Mouse (Mus musculus) frontal cortex, postnatal 10 days (tissue): ENCODE data around the gene Olfr204.
"Not testable (repeated sequence)": the region's sequence is repeated elsewhere in the genome, so short reads cannot be mapped to it uniquely, and the experiment has no call there.

Experiments used
- DNase-seq, 2 experiments: peaks; one replicate each; pipeline ENCODE4 v3.0.0; 2022; ENCODE audit warnings: low spot score in 2 of 2, mixed read lengths in 1 of 2

Olfr204 gene

GRCm38 (mm10) chr16:59318148-59318547, at the start of gene Olfr204:
Olfr204 (minus strand) TSS chr16:59318248.
- no peak for DNase-seq

DNA sequence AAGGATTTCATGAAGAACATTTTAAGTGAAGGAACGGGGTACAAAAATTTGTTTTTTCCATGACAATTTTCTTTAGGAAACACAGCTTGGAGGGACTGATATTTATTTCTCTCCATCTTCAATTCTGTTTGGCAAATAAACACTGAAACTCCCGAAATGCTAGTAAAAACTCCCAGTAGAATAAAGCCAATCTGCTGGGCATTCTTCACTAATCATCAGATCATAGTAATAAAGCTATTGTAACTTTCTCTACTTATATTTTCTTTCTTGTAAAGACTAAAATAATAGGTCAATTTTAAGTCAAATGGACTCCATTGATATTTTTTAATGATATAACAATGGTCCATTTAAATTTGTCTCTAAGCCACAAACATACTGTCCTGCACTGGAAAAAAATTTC, 45.8 kb upstream of the Olfr204 start, which contains the start of gene Olfr209:
TSS of gene Olfr209 (minus strand) at position 101 of the 400 bp plus-strand sequence.
- no peak for DNase-seq

- DNase-seq = no peak
Observed at GRCm38 (mm10) chr16:59349146-59349545, 31.1 kb upstream of the Olfr204 start, which contains the start of gene Olfr206. Olfr206 (minus strand) TSS chr16:59349246.

GRCm38 (mm10) chr16:59331038-59331437, 13.0 kb upstream of the Olfr204 start, which contains the start of gene Olfr205:
Olfr205 (minus strand) TSS chr16:59331138.
- no peak for DNase-seq

DNA sequence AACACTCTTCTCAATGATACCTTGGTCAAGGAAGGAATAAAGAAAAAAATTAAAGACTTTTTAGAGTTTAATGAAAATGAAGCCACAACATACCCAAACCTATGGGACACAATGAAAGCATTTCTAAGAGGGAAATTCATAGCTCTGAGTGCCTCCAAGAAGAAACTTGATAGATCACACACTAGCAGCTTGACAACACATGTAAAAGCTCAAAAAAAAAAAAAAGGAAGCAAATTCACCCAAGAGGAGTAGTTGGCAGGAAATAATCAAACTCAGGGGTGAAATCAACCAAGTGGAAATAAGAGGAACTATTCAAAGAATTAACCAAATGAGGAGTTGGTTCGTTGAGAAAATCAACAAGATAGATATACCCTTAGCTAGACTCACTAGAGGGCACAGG, 5.2 kb upstream of the Olfr204 start:
- not testable (repeated sequence) for DNase-seq

GRCm38 (mm10) chr16:59298581-59298980, 19.5 kb downstream of the Olfr204 start, which contains the start of gene Olfr203:
Olfr203 (plus strand) TSS chr16:59298881.
- DNase-seq = no peak

DNA sequence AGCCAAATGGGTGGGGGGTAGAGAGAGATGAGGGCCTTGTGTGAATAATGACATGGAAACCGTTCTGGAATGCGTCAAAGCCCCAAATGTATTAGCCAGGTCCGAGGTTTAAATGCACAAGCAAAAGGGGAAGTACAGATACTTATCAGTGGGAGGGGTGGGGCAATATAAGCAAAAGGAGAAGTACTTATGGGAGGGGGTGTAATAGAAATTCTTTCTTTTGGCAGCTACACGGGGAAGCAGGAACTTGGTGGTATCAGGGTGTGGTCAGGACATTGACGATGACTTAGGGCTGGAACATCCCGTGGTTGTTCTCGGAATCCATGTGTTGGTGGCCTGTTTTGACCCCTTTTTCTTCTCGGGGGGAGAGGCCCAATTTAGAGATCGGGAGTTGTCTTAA, 30.5 kb downstream of the Olfr204 start:
- not testable (repeated sequence) for DNase-seq

- no peak for DNase-seq
Observed at GRCm38 (mm10) chr16:59286693-59287092, 31.4 kb downstream of the Olfr204 start, which contains the start of gene Olfr202. Olfr202 (minus strand) TSS chr16:59286793.

DNA sequence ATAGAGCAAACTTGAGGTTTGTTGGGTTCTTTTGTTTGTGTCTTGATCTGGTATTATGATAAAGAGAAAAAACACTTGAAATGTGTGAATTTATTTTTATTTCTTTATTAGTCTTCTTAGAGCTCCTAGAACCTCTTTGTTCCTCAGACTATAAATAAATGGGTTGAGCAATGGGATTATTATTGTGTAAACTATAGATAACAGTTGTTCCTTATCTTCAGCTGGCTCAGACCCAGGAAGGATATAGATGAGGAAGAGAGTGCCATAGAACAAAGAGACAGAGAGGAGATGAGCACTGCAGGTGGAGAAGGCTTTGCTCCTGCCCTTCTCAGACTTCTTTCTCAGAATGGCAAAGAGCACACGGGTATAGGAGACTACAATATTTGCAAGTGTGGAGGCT, 34.6 kb downstream of the Olfr204 start:
- no peak for DNase-seq

GRCm38 (mm10) chr16:59280542-59280941, 37.5 kb downstream of the Olfr204 start:
- DNase-seq = no peak

DNA sequence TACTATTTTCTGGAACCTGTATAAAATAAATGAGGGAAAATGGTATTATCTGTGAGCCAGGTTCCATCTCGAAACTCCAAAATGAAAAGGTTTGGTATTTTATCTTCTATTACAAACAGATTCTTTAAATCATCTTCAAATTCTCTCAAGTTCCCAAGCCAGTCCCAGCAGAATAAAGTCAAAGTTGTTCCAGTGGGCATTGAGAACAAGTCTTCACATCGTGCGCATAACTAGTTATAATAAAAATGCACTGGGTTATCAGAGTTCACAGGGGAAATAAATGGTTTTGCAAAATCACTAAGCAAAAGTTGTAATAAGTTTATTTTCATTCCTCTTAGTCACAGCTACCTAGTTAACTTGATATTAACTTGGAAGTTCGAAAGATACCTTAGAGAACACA, 45.5 kb downstream of the Olfr204 start, which contains the start of gene Olfr201:
TSS of gene Olfr201 (minus strand) at position 101 of the 400 bp plus-strand sequence.
- not testable (repeated sequence) for DNase-seq

DNA sequence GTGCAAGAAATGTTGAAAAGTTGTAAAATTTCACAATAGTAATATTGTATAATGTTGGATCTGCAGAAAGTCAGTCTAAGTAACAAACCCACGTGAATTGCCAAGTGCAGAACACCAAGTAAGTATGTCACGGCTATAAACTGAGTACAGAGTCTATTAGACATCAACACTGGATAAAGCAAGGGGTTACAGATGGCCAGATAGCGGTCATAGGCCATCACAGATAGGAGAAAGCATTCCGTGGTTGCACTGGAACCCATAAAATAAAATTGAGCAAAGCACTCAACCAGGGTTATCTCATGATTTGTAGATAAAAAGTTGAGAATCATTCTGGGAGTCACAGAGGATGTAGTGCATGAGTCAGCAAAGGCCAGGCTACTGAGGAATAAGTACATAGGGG, 49.0 kb downstream of the Olfr204 start:
- DNase-seq = not testable (repeated sequence)
